Mouse (Mus musculus): ENCODE data around the gene Tnfsf10.

Gene Tnfsf10

DNA sequence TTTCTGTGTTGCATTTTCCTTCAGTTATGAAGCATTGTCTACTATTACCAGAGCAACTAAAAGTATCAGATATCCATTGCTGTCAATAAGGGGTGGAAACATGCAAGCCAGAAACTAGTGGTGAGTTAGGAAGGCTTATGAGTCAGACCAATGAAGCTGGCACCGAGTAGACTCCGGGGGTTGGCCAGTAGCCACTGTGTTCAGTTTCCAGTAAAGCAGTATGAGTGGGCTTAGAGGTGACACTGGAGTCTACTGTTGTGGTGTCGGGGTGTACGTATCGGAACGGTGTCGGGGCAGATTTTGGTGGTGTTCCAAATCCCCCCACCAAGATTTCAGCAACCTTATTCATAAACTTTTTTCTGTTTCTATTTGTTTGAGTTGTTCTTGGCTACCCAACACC, 5.9 kb upstream of the Tnfsf10 start:
- no peak for DNase-seq

DNA sequence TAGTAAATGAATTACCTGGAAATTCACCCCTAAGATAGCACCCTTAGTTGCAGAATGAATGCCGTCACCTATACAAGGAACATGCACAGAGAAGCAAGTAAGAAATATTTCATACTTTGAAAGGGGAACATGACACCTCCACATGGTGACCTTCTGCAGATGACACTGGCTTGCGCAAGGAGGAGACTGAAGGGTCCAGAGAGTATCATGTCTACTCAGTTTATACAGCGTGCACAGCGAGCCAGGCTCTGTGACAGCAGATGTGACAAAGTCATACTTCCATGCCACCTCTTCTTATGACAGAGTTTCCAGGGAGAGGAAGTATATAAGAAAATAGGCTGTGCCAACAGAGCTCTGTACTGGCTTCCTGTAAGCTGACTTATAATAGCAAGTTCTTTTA, 5.4 kb upstream of the Tnfsf10 start:
- no peak for DNase-seq

DNA sequence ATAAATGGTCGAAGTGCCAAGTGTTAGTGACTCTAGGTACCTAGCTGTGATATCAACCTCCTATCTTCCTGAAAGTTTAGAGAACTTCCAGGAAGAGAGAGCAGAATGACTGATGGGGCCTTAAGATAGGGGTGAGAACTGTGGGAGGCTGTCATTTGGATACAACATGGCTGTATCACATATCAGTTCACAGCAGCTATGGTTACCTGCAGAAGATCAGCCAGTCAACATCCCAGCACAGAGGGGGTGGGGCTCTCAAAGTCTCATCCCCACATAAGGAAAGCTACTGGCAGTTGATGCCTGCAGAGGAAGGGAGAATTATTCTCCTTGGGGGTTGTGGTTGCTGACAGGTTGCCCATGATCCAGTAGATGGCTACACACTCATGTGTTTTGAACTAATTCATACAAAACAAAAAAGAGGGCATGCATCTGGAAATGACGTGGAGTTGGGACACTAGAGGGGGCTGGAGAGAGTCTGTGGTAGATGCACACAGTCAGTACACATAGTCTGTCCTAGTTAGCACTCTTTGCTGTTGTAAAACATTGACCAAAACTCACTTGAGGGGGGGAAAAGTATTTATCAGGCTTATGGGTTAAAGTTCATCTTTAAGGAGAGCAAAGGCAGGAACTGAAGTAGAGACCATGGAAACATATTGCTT, 2.2 kb upstream of the Tnfsf10 start:
- DNase-seq, result no peak

DNA sequence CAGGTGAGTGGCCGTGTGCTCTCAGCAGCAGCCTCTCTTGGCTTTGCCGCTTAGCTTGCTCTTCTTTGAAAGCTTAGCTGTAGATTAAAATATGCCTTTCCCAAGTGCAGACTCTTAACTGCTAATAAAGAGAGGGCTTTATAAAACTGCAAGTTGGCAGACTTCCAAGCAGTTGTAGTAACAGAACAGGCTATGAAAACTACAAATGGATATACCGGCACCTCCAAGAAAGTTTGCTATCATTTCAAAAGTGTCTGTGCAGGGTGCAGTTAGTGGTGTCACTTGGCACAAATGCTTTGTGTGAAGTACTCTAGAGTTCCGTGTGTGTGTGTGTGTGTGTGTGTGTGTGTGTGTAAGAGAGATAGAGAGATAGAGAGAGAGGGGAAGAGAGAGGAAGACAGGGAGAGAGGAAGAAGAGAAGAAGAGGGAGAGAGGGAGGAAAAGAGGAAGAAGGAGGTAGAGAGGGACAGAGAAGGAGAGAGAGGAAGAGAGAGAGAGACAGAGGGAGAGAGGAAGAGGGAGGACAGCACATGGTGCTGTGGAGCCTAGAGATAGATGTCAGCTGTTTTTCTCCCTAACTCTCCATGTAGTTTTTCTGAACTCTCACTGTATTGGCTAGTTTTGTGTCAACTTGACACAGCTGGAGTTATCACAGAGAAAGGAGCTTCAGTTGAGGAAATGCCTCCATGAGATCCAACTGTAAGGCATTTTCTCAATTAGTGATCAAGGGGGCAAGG, 628 bp downstream of the Tnfsf10 start:
- no peak for DNase-seq

DNA sequence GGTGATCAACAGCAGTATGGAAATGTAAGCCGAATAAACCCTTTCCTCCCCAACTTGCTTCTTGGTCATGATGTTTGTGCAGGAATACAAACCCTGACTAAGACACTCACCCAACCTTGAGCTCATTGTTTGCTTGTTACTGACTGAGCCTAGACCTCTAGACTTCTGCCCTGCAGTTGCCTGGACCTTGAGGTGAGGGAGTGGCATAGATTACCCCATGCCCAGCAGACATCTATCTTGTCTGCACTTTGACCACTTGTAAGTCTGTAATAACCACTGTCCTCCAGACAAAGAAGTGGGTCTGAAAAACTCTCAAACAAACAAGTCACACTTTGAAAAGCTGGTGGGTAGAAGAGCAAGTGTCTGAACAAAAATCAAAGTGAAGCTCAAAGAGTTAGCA, 2.8 kb downstream of the Tnfsf10 start:
- DNase-seq, result no peak

DNA sequence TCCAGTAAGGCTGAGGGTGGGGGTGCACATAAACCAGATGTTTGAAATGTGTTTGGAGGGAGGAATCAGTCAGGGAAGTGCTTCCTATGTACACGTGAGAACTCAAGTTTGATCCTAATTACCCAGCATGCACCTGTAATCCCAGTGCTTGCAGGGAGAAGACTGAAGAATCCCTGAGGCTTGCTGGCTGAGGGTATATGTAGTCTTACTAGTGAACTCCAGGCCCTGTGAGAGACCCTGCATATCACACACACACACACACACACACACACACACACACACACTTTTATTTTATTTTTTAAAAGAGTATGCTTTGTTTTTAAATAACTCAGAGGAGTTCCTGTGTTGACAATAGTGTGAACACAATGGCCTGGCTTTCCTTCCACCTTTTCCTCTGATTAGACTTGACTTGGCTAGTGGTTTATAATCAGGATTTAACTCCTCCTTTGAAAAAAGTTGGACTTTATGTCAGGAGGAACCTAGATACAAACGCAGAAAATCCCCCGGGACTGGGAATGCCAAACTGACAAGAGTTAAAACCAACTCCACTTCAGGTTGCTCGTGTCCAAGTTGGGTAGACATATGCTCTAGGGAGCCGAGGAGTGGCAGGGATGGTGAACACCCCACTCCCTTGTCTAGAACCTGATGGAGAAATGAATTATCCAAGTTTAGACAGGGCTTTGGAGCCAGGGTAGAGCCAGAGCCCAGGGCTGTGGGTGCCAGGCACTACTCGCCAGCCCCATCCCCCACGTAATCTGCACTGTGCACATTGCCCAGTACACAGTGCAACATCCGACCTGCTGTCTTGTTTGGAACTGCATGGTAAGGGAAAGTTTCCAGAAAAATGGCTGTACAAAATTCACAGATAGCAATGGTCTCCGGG, 4.0 kb downstream of the Tnfsf10 start:
- DNase-seq, result peak; percentile 27 to 58

DNA sequence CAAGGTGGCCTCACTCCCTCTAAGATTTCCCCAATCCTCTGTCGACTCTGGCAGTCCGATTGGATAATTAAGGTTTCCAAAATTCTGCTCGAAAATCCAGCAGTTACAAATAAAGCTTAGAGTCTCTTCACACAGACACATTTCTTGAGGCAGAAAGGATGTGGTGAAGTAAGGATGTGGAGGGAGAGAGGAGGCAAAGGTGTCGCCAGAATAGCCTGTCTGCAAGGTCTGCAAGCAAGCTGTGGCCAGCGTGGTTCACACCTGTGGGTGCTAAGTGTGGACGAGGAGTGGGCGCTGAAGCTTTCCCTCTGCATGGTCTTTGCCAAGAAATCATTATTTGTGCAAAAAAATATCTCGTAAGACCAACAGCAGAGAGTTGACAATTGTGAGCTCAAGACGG, 5.8 kb downstream of the Tnfsf10 start:
- no peak for DNase-seq

DNA sequence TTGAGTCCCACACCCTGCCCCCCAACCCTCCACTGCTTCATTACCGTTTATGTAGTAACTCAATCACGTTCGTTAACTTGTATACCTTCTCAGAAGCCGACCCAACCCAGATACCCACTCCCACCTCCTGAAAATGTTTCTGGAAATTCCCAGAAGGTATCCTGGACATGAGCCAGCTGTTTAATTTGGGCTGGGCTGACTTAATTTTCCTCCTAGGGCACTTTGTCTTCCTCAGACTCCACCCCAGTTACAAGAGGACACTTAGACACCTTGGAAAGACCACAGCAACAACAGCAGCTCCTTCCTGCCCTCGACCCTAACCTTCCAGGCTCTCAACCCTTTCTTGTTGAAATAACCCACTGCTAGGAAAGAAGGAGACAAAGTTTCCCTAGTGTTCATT, 6.7 kb downstream of the Tnfsf10 start:
- no peak for DNase-seq

DNA sequence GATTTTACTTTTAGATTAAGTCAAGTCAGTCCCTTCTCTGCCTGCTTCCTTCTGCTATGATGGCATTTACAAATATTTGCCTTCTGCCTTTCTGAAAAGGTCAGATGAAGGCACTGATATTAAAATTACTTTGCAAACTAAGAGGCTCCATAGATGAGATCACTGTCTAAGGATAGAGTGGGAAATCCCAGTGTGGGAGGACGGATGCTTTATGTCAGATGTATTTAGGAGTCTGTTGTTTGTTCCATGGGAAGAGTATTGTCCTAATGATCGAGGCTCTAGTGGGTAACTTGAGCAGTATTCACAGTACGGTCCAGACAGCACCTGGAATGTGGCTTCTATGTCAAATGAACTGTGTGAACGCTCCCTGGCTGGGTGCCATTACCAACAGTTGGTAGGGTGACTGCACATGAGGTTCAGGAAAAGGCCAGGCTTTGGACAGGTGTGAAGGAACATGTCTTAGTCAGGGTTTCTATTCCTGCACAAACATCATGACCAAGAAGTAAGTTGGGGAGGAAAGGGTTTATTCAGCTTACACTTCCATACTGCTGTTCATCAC, 9.9 kb downstream of the Tnfsf10 start:
- DNase-seq, result no peak

DNA sequence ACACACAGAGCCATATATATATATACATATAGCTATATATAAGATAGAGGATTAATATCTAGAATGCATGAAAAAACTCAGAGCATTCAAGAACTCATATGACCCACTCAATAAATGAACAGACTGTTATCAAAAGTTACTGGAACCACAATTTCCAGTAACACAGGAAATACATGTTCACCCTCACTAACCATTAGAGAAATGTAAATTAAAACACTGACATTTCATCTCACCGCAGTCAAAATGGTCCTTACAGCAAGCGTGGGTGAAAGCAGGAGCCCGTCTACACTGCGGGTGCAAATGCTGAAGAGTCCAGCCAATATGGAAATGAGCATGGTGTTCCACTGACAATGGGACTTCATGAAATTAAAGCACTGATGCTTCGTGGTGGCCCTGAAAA, 13.9 kb downstream of the Tnfsf10 start:
- no peak for DNase-seq

DNA sequence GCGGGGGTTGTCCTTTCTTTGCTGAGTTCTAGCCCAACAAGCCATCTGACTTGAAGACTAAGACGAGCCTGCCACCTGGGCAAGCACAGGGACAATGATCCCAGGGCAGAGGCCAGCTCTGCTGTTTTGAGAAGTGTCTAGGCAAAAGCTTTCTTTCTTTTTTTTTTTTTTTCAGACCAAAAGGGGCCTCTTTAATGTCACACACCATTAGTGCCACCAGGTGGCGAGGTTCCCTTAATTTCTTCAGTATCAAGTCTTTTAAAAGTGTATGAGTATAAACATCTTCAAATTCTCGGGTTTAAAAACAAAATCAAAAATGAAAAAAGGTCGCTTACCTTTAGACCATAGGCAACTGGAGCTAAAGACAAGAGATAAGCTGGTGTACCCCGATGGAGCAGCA, 21.6 kb downstream of the Tnfsf10 start:
- peak; percentile 35 to 50 for DNase-seq

DNA sequence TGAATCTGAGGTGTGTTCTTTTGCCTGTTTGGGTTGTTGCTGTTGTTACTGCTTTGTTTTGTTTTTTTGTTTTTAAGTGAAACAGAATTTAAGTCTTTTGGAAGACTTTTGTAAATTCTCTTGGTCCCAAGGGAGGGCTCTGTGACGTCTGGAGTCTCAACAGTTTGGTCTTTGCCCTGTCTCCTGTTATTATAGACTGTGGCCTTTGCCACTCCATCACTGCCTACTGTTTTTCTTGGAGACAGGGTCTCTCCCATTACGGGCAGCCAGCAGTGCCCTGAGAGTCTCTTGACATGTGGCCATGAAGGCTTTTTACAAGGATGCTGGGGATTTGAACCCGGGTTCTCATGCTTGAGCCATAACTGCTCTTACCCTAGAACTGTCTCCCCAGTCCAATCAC, 22.1 kb downstream of the Tnfsf10 start:
- no peak for DNase-seq

DNA sequence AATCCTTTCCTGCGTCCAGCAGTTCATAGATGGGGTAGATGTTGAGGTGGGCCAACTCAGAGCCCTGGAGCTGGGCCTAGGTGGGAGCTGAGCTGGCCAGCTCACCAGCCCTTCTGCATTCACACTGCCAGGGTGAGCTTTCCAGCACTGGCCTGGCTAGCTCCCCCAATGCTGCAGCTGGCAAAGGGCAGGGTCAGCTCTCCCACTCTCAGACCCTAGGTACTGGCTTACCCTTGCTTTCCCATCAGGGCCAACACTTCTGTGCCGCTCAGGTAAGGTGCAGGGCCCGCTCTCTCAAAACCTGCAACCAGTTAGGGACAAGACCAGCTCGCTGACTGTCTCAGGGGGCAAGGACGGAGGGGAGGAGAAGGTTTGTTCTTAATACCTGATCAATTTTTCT, 23.9 kb downstream of the Tnfsf10 start:
- DNase-seq, result no peak

DNA sequence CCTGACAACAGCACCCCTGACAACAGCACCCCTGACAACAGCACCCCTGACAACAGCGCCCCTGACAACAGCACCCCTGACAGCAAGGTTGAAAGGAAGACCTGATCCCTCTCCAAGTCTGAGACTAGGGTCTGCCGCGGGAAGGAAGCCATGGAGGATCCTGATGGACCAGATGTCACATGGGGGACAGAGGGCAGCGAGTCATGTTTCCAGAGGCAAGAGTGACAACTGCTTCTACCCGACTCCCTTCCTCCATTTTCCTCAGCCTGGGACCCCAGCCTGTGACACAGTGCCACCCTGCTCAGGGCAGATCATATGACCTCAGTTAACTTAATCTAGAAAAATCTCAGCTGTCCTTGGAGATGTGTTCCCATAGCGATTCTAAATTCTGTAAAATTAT, 25.6 kb downstream of the Tnfsf10 start:
- no peak for DNase-seq

DNA sequence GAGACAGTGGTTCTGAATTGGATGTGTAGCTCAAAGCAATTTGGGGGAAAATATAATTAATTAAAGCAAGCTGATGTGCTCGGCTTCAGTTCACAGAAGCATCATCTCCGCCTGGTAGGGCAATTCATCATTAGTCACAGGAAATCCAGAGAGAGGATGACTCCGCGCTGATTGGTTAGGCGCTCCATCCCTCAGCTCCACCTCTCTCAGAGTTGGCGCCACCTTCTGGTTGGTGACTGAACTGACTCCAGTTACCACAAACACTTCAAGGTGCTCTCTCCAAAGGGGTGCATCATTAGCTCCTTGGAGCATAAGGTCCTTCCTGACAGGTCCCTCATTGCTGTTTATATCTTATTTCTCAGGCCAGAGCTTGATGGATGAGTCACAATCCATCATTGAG, 28.7 kb downstream of the Tnfsf10 start:
- peak; percentile 66 to 69 for DNase-seq

DNA sequence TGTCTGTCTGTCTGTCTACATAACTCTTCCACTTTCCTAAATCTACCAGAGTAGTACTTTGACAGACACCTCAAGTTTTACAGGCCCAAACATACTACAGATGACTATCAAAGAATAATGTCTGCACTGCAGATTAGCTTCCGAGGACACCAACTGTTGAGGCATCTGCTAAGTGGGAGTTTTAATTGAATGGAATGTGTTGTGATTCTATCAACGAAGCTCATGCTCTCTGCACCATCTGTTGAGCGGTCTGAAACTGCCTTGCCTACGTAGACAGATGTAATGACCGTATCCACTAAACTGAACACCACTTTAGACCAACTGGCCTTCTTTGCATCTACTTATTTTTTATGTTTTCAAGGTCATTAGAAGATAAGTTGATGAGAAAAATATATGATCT, 31.6 kb downstream of the Tnfsf10 start:
- DNase-seq, result no peak

DNA sequence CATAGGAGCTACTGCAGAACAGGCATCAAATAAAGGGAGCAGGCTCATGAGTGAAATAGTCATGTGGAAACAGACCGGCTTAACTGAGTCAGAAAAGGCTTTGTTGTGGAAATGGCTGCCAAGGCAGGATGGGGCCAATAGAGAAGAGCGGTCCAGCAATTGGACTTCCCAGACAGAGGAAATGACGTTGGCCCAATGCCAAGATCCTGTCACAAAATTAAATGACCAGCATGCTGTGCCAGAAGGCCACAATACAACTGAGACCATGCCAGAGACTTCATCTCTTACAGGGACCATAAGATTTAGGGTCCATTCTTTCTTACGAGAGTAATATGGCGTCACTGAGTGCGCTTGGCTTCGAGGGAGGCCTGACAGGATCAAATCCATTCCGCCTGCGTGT, 34.3 kb downstream of the Tnfsf10 start:
- peak; percentile 59 to 68 for DNase-seq

DNA sequence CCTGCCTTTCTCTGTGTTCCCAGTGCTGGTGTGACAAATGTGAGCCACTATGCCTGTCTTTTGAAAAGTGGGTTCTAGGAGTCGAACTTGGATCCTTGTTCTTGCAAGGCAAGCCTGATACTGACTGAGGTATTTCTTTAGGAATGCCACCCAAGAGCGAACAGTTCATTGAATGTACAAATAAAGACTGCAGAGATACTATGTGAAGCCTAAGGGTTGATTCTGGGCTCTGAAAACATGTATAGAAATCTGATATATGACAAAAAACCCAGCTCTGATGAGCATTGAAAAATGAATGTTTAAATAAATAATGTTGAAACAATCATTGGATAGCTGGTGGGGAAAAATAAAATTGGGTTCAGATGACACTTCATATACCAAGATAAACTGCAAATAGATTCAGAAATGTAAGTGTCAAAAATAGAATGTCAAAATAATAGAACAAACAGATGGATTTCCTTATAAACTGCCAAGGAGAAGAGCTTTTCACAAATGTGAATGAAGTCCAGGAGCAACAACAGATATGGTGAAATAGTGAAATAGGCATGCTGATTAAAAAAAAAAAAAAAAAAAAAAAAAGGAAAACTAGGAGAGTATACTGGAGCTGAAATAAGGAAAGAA, 42.4 kb downstream of the Tnfsf10 start:
- DNase-seq, result no peak

DNA sequence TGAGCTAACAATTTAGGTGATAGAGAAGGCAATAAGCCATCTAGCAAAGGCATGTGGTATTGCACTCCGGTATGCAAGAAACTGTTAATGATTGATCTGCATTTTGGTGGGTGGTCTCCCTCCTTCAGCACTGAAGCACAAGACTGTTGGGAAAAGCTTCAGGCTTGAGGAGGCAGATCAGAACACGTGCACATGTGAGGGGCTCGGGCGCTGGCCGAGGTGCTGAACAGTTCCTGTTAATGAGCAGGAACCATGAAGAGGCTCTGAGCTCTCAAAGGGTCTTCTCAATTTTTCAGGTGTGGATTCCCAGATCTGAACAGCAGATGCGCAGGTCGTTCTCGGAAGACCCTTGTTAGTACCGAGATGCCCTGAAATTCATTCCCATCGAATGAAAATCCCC, 53.3 kb downstream of the Tnfsf10 start:
- DNase-seq, result no peak

DNA sequence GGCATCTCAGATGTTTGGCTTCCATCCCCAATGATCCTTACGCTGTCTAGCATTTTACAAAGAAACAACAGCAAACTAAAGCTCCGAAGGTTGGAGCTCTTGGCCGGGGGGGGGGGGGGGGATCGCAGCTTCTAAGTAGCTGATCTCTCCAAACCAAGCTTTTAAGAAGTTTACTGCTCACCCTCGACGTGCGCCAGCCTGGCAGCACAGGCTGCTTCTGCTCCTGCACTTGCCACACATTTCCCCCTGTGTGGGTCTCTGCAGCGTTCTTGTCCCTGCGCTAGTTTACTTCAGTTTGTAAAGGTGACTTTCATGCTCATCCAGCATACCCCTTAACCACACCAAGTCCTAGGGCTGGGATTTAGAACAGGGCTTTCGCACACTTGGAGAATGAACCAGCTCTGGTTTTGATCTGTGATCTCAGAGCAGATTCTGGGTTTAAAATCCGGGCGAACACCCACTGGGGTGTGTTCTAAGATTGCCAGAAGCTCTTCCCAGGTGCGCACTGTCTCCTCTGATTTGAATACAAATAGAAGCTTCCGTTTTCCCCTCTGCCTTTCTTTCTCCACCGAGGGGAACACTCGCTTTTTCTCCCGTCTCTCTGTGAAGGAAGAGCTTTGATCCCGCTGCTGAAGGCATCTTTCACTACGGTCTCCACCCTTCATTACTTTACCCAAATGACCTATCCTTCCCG, 53.9 kb downstream of the Tnfsf10 start:
- DNase-seq, result no peak

DNA sequence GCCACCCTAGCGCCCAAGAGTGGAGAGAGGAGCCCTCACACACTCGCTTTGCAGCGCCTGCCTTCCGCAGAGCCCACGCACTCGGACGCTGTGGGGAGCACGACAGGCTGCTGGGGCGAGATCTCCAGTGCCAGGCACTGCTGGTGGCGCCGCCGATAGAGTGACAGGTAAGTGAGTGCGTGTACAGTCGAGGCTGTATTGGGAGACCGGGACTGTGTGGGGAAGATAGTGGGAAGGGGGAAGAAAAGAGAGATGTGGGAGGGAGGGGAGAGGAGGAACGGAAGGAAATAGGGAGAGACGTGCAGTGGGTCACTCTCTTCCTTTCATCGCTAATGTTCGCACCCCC, 54.4 kb downstream of the Tnfsf10 start, which contains the start of gene Ghsr:
Gene Ghsr (plus strand): TSS at position 76 of the 346 bp plus-strand sequence.
- DNase-seq, result no peak

Data from lung, adult 18-20 months (tissue).